Mouse (Mus musculus): ENCODE measurements around the gene Zbtb8a. TPM values are rescaled to one million over a fixed set of nuclear protein-coding genes. Genes with fewer than 3 reads are reported as not detected.

Zbtb8a gene
- total RNA-seq (2023) = 1 to 10 TPM; 2.3 to 3.3 TPM

GRCm38 (mm10) chr4:129377601-129378390, at the start of gene Zbtb8a:
Gene Zbtb8a (minus strand): TSS chr4:129378116.

GRCm38 (mm10) chr4:129335216-129336074, 42.5 kb downstream of the Zbtb8a start, which contains the start of the genes Rbbp4 and Zbtb8os:
Gene Rbbp4 (minus strand): TSS chr4:129335370.
Gene Zbtb8os (plus strand): TSS chr4:129335695.

Other genes starting within 250 kb of the Zbtb8a start
- gene Fndc5, start 241.1 kb downstream of the Zbtb8a start, total RNA-seq (2023) = not detected
- 10 to 100 TPM; 51.9 to 52.3 TPM for gene S100pbp, start 188.4 kb downstream of the Zbtb8a start, total RNA-seq (2023)
- 10 to 100 TPM; 47.4 to 56.5 TPM for gene Yars, start 188.4 kb downstream of the Zbtb8a start, total RNA-seq (2023)
- under 1 TPM; 0.21 to 0.29 TPM for gene C77080, start 116.7 kb downstream of the Zbtb8a start, total RNA-seq (2023)
- gene Sync, start 90.5 kb downstream of the Zbtb8a start, total RNA-seq (2023) = not detected
- gene Rbbp4, start 42.7 kb downstream of the Zbtb8a start, total RNA-seq (2023) = 100 to 1,000 TPM; 148 to 152 TPM
- gene Zbtb8os, start 42.4 kb downstream of the Zbtb8a start, total RNA-seq (2023) = 10 to 100 TPM; 41.3 to 51.8 TPM
- not detected for gene Zbtb8b, start 62.7 kb upstream of the Zbtb8a start, total RNA-seq (2023)
- gene Bsdc1, start 83.5 kb upstream of the Zbtb8a start, total RNA-seq (2023) = 100 to 1,000 TPM; 105 to 112 TPM
- not detected for gene Tssk3, start 112.9 kb upstream of the Zbtb8a start, total RNA-seq (2023)
- 1 to 10 TPM in 1 of 2 experiments, not detected in 1; 1.4 TPM for gene Fam229a, start 113.1 kb upstream of the Zbtb8a start, total RNA-seq (2023)
- gene Marcksl1, start 135.5 kb upstream of the Zbtb8a start, total RNA-seq (2023) = 10 to 100 TPM; 73.3 to 75.0 TPM
- 100 to 1,000 TPM; 190 to 192 TPM for gene Hdac1, start 164.6 kb upstream of the Zbtb8a start, total RNA-seq (2023)
- gene Lck, start 195.5 kb upstream of the Zbtb8a start, total RNA-seq (2023) = 10 to 100 TPM; 23.5 to 26.4 TPM
- not detected for gene Fam167b, start 200.4 kb upstream of the Zbtb8a start, total RNA-seq (2023)
- 100 to 1,000 TPM; 143 to 157 TPM for gene Eif3i, start 222.5 kb upstream of the Zbtb8a start, total RNA-seq (2023)
- 100 to 1,000 TPM; 125 TPM for gene Tmem234, start 222.6 kb upstream of the Zbtb8a start, total RNA-seq (2023)
- 1 to 10 TPM; 3.5 to 4.3 TPM for gene Dcdc2b, start 236.1 kb upstream of the Zbtb8a start, total RNA-seq (2023)
- gene Iqcc, start 241.0 kb upstream of the Zbtb8a start, total RNA-seq (2023) = 10 to 100 TPM; 15.7 to 22.1 TPM
- gene Ccdc28b, start 245.8 kb upstream of the Zbtb8a start, total RNA-seq (2023) = 10 to 100 TPM; 15.8 to 29.5 TPM

All from B cell, adult 67 days (primary cell).